Mouse (Mus musculus) urinary bladder, adult 18-20 months (tissue): ENCODE measurements around the gene Smarca4.

ENCODE experiments used
- DNase-seq, 2 experiments: peaks; one replicate each; pipeline ENCODE4 v3.0.0; 2022; ENCODE audit warnings: low spot score in 2 of 2, mixed read lengths in 2 of 2

The Smarca4 gene

DNA sequence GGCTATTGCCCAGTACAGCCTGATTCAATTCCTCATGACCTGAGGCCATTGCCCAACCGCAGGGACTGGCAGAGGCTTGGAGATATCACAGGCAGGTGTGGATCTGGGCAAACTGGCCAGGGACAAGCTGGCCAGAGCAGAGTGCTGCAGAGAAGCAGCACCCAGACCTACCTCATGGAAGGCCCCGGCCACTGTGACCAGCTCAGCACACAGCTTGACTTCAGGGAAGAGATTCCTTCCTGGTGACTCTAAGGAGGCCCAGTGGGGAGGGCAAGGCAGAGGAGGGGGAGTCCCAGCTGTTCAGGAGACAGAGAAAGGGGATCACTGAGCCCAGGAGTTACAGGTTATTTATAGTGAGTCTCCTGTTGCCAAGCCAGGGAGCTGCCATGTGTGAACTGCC is 105.1 kb downstream of the Smarca4 start:
- no peak for DNase-seq

DNA sequence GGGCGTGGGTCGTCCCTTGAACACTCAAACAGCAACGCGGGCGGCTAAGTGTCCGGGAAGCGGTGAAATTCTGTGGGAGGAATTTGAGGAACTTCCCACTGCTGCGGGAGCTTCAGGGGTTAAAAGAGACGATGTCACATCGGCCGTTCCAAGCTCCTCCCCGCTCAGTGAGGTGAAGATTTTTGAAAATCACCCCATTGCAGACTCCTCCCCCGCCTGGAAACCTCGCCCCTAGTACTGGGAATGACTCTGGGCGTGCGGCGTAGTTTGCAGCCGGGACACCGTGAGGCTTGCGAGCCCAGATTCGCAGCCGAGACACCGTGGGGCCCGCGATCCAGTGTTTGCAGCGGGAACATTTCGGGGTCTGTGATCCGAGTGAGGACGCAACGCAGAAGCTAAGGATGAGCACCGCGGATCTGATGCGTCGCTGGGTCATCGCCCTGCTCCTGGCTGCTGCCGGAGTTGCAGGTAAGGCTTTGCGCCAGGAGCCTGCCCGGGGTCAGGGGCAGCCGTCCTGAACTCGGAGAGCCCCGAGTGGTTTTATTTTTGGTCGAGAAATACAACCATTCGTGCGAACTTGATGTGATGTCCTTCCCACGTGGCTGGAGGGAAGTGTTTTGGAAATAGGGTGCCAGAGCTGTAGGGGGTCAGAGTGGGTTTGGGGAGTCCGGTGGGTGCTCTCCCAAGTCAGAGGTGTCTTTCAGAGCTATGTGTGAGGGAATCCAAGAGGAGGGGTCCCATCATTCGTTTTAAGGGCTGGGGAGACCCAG is 107.6 kb downstream of the Smarca4 start, which contains the start of gene Ldlr:
Gene Ldlr (plus strand): TSS at position 107 of the 770 bp plus-strand sequence.
- peak; percentile 82 to 86 for DNase-seq

DNA sequence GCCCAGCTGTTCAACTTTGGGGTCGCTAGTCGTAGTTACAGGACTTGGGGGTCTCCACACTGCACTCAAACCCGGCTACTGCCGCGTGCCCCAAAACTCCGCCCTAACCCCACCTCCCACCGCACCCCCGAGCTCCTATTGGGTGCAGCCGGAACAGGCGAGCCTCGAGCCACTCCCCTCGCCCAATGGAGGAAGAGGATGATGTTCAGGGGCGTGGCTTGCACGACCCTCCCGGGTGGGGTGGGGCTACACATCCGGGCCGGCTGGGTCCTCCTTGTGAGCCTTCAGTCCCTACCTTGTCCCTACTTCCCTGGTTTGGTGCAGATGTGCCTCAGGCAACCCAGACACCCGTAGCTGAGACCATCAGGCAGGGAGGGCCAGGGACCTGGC is 108.2 kb downstream of the Smarca4 start:
- peak; percentile 84 to 87 for DNase-seq

- no peak for DNase-seq
Observed at GRCm38 (mm10) chr9:21725224-21726121, 109.5 kb downstream of the Smarca4 start.

DNA sequence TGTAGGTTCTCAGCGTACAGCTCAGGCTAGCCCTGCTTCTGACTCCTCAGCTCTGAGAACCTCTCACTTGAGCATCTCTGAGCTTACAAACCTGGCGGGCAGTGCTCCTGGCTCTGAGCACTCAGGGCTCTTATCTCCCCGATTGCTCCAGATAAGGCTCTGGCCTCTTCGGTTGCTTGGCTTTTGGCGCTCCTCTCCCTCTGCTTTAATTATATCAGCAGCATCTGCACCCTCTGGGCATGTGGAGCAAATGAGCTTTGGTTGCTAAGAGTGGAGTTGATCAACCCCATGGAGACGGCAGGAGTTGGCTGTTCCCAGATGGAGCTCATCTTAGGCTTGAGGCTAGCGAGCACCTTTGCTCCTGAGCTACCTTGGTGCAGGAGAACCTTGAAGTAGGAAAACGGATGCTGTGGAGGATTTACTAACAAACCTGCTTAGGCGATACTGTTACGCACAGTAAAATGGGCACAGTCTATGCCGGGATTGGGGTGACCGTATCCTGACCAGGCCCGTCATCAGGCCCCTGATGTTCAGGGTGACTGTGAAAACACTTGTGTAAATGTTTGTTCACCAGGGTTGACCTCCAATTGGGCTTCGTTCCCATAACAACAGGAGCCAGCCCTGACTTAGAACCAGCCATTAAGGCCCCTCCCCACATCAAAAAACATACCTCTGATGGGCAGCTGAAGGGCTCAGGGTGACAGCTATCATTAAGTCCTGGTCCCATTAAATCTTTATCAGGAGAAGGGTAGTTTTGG is 110.4 kb downstream of the Smarca4 start:
- DNase-seq: no peak

GRCm38 (mm10) chr9:21728261-21728832 is 112.4 kb downstream of the Smarca4 start:
- DNase-seq: no peak

GRCm38 (mm10) chr9:21729264-21729663 is 113.3 kb downstream of the Smarca4 start:
- DNase-seq: peak; percentile 48 to 53

GRCm38 (mm10) chr9:21732288-21732687 is 116.3 kb downstream of the Smarca4 start:
- no peak for DNase-seq

DNA sequence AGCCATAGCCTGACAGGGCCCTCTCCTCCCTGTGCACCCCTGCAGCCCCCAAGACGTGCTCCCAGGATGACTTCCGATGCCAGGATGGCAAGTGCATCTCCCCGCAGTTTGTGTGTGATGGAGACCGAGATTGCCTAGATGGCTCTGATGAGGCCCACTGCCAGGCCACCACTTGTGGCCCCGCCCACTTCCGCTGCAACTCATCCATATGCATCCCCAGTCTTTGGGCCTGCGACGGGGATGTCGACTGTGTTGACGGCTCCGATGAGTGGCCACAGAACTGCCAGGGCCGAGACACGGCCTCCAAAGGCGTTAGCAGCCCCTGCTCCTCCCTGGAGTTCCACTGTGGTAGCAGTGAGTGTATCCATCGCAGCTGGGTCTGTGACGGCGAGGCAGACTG is 117.5 kb downstream of the Smarca4 start:
- DNase-seq: no peak

DNA sequence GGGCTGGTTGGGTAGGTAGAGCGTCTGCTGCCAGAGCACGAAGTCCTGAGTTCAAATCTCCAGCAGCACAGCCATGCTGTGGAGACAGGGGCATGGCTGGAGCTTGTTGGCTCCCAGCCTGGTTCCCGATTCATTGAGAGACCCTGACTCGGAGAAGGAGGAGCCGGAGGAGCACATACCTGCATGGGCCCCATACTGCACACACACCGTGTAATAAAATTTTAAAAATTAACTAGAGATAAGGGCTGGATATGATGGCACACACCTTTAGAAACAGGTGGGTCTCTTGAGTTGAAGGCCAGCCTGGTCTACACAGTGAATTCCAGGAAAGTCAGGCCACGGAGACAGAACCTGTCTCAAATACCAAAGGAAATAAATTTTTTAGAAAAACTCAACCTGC is 118.0 kb downstream of the Smarca4 start:
- DNase-seq: no peak

DNA sequence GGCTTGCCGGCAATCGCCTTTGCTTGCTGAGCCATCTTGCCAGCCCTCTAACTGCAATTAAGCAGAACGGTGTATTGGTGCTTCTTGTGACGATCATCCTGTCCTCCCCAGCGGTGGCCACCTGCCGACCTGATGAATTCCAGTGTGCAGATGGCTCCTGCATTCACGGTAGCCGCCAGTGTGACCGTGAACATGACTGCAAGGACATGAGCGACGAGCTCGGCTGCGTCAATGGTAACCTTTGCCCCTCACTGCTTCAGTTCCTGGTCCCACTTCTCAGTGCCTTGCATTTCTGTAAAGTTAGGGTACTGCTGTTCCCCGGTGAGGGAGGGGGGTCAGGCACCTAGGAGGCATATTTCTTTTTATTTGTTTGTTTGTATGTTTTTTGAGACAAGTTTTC is 119.2 kb downstream of the Smarca4 start:
- DNase-seq: no peak

DNA sequence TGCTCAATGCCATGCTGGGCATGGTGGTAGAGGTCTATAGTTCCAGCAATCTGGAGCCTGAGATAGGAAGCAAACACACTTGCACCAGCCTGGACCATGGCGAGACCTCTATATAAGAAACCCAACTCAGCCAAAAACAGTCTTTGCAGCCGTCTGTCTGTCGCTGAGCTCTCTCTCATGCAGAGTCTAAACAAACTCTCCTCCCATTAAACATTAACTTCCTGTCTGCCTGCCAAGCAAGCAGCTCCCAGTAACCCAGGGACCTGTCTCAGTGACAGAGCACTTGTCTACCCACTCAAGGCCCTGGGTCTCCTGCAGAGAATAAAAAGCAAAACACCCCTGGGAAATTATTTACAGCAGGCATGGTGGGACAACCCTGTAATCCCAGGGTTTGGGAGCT is 120.6 kb downstream of the Smarca4 start:
- no peak for DNase-seq

GRCm38 (mm10) chr9:21737188-21737587 is 121.2 kb downstream of the Smarca4 start:
- no peak for DNase-seq

- DNase-seq: no peak
Observed at GRCm38 (mm10) chr9:21738776-21739175, 122.8 kb downstream of the Smarca4 start.

GRCm38 (mm10) chr9:21740427-21740826 is 124.5 kb downstream of the Smarca4 start:
- no peak for DNase-seq

DNA sequence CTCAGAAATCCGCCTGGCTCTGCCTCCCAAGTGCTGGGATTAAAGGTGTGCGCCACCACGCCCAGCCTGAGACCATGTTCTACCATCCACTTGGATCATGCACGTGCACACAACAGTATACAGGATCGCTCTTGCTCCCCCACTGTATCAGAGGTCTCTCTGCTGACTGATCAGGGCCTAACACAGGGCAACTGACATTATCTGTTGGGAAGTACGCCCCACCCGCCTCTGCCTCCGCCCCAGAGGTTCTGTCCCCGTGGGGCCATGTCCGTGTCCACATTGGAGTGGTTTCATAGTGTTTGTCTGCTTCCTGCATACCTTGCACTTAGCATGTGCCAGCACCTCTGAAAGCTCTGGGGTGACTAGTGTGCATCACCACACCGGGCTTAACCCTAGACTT is 125.5 kb downstream of the Smarca4 start:
- DNase-seq: no peak

DNA sequence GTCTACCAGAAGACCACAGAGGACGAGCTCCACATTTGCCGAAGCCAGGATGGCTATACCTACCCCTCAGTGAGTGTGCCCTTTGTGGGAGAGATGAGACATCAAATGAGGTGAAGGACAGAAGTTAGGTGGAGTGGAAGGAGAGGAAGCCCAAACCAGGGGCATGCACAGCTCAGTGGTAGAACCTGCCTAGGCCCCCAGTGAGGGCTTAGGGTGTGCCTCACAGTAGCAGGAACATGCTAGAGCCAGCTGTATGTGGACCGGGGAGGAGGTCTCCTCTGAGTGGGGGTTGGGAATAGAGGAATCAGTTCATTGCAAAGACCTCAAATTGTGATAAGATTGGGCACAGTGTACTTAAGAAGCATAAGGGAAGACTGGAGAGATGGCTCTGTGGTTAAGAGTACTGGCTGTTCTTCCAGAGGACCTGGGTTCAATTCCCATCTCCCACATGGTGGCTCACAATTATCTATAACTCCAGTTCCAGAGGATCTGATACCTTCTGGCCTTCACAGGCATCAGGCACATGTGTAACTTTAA is 131.3 kb downstream of the Smarca4 start:
- no peak for DNase-seq

GRCm38 (mm10) chr9:21748033-21748432 is 132.1 kb downstream of the Smarca4 start:
- DNase-seq: no peak

DNA sequence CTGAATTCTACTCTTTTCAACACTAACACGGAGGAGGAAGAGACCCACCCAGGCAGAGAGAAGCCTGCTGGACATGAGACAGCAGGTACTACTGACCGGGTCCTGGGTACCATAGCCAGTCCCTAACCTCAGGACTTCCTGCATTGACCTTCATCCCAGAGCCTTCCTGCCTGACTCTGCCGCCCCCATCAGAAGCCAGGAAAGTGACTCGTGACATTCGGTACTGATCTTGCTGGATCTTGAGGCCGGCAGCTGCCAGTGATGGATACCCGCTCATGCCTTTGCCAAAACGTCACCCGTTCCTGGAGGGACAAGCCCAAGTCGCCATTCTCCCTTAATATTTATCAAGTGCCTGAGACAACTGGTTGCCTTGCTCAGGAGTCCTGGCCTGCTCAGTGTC is 132.5 kb downstream of the Smarca4 start:
- DNase-seq: no peak

DNA sequence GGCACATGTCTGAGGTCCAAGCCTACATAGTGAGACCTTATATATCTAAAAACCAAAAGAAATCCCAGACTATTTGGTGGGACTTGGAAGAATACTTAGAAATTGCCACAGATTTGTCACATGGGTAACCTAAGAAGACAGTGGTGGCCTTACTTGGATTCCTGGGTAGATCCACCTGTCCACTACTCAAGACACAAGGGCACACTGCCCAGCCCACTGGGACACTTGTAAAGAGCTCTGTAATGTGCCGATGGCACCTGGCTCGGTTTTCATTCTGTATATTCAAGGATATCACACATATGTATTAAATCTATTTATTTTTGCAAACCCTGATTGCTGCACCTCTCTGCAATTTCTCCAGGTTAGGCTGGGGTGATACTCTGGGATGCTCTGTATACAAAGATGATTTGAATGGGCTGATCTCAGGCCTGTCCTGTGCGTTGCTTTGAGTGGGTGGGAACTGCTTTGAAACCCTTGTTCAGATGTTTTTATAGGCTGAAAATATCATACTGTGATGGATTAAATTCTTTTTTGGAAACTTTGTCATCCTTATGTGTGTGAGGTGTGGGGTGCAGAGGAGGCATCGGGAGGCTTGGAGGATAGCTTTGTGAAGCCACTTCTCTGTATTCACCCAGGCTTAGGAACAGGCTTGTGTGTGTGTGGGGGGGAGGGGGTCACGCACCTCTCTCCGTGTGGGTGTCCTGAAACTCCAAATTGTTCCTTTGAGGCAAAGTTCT is 133.6 kb downstream of the Smarca4 start:
- DNase-seq: no peak

GRCm38 (mm10) chr9:21750370-21750769 is 134.4 kb downstream of the Smarca4 start:
- DNase-seq: no peak
